Mouse (Mus musculus) CD4-positive, CD25-positive, alpha-beta regulatory T cell, adult 9 weeks (primary cell): ENCODE measurements around the gene Olfr811. TPM values are rescaled to one million over a fixed set of nuclear protein-coding genes. Genes with fewer than 3 reads are reported as not detected.

Experiments
- polyA plus RNA-seq: library from polyadenylated mRNA; unstranded; fragments of 100-300 nt; shearing (Covaris generic); gene quantifications from one replicate; pipeline ENCODE4 v1.2.1, GENCODE M21; 2017

Olfr811 gene
- polyA plus RNA-seq = not detected

DNA sequence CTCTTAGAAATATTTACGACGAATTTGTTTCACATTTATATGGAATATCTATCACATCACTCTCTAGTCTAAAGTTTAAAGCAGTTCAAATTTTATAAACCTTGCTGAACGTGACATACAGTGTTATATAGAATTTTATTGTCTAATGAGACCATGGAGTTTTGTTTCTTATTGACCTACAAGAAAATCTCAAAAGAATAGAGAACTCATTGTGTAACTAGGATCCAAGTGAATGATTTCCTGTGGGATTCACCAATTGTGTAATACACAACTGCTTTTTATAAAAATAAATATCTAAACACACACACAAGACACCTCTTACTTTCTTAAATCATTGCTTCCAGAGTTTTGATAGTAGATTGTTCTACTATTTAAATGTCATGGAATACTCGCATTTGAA lies at the start of gene Olfr811:
Gene Olfr811 (minus strand): TSS at position 101 of the 400 bp plus-strand sequence.

DNA sequence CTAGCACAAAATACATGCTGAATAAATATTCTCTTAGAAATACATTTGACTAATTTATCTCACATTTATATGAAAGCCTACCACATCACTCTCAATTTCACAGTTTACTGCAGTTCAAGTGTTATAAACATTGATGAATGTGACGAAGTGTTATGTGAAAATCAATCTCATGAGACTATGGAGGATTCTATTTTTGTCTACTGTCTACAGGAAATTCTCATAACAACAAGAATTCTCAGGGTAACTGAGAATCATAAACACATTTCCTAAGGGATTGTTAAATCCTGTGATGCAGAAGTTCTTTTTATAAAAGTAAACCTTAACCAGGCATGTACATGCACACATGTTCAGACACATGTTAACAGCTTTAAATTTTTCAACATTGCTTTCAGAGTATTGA lies 41.8 kb upstream of the Olfr811 start, which contains the start of gene Olfr812:
Gene Olfr812 (minus strand): TSS at position 101 of the 400 bp plus-strand sequence.

DNA sequence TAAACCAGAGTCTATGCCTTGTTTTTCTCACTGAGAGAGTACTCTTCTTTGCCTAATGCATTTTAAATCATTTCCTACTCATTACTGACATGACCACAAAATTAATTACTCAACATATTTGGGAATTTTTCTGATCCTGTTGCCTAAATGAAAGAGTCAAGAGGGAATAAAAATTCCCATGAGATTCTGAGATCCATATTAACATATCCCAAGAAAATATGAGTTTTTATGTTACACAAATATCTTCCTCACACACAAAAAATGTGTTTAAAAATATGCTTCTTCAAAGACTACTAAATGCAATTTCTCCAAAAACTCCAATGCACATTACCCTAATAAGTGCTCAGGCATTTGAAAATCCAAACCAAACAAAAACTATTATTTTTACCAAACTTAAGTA lies 9.4 kb downstream of the Olfr811 start, which contains the start of gene Olfr810:
Gene Olfr810 (minus strand): TSS at position 101 of the 400 bp plus-strand sequence.

DNA sequence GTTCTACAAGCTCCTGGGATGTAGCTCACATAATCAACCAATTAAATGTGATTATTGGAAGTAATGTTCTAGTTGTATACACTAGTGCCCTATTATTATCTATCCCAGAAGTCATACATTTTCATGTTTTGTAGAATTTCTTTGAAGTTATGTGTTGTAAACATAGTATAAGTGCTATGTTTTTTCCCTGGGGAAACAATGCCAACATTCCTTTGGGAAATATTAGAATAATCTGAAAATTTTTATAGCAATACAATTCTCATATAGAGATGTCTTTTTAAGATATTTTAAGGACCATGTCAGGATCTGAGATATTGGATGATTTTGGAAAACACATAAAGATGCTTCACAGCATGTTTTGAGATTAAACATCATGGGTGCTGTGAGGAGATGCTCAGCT lies 29.9 kb downstream of the Olfr811 start, which contains the start of gene Olfr809:
Gene Olfr809 (plus strand): TSS at position 301 of the 400 bp plus-strand sequence.

GRCm38 (mm10) chr10:129765182-129765581 lies 39.0 kb downstream of the Olfr811 start, which contains the start of gene Olfr808:
TSS of gene Olfr808 (plus strand) at chr10:129765482.

GRCm38 (mm10) chr10:129757693-129758092 lies 46.5 kb downstream of the Olfr811 start, which contains the start of gene Olfr807:
TSS of gene Olfr807 (minus strand) at chr10:129757793.

Other genes starting within 250 kb of the Olfr811 start
- gene Olfr794, start 236.7 kb downstream of the Olfr811 start, polyA plus RNA-seq = not detected
- gene Olfr796, start 191.8 kb downstream of the Olfr811 start, polyA plus RNA-seq = not detected
- gene Olfr798, start 176.5 kb downstream of the Olfr811 start, polyA plus RNA-seq = 0.07 TPM
- gene Olfr799, start 166.9 kb downstream of the Olfr811 start, polyA plus RNA-seq = not detected
- not detected for gene Olfr800, start 146.7 kb downstream of the Olfr811 start, polyA plus RNA-seq
- gene Olfr801, start 130.5 kb downstream of the Olfr811 start, polyA plus RNA-seq = not detected
- gene Olfr802, start 116.2 kb downstream of the Olfr811 start, polyA plus RNA-seq = not detected
- not detected for gene Olfr803, start 110.1 kb downstream of the Olfr811 start, polyA plus RNA-seq
- gene Olfr804, start 101.2 kb downstream of the Olfr811 start, polyA plus RNA-seq = not detected
- gene Olfr805, start 75.0 kb downstream of the Olfr811 start, polyA plus RNA-seq = not detected
- not detected for gene Olfr806, start 62.5 kb downstream of the Olfr811 start, polyA plus RNA-seq
- not detected for gene Olfr807, start 46.6 kb downstream of the Olfr811 start, polyA plus RNA-seq
- not detected for gene Olfr808, start 38.9 kb downstream of the Olfr811 start, polyA plus RNA-seq
- not detected for gene Olfr809, start 29.8 kb downstream of the Olfr811 start, polyA plus RNA-seq
- not detected for gene Olfr810, start 9.5 kb downstream of the Olfr811 start, polyA plus RNA-seq
- gene Olfr812, start 41.7 kb upstream of the Olfr811 start, polyA plus RNA-seq = not detected
- gene Olfr813, start 51.0 kb upstream of the Olfr811 start, polyA plus RNA-seq = not detected
- gene Olfr814, start 75.5 kb upstream of the Olfr811 start, polyA plus RNA-seq = not detected
- not detected for gene Olfr815, start 101.5 kb upstream of the Olfr811 start, polyA plus RNA-seq
- not detected for gene Olfr816, start 111.2 kb upstream of the Olfr811 start, polyA plus RNA-seq
- not detected for gene Olfr818, start 144.7 kb upstream of the Olfr811 start, polyA plus RNA-seq
- not detected for gene Olfr819, start 162.9 kb upstream of the Olfr811 start, polyA plus RNA-seq
- gene Olfr247, start 171.7 kb upstream of the Olfr811 start, polyA plus RNA-seq = not detected
- 0.06 TPM for gene Gm10310, start 180.7 kb upstream of the Olfr811 start, polyA plus RNA-seq
- not detected for gene Olfr820, start 208.2 kb upstream of the Olfr811 start, polyA plus RNA-seq
- gene Olfr821, start 226.0 kb upstream of the Olfr811 start, polyA plus RNA-seq = not detected